Mouse (Mus musculus) embryonic fibroblast, embryonic 13.5 days (primary cell): Measurements from ENCODE around the gene Lta.

Experiments
- CTCF ChIP-seq: IDR thresholded peaks from 2 replicates; pipeline ENCODE4 v1.5.1; 2011; ENCODE audit warnings: mild to moderate bottlenecking, control low read depth, low read length, moderate library complexity, borderline replicate concordance; ENCODE audit not compliant: insufficient read depth
- POLR2A ChIP-seq: IDR thresholded peaks from 2 replicates; pipeline ENCODE4 v1.6.1; 2011; ENCODE audit warnings: low read depth, mild to moderate bottlenecking, control low read depth, low read length, moderate library complexity

- TF ChIP-seq CTCF (no peak), POLR2A (no peak)
These were observed 19.5 kb upstream of the Lta start for GRCm38 (mm10) chr17:35224641-35225040.
